Mouse (Mus musculus): ENCODE measurements around the gene Zfp382. TPM values are rescaled to one million over a fixed set of nuclear protein-coding genes. Genes with fewer than 3 reads are reported as not detected.
A peak's percentile ranks its signal among the peaks of the same experiment; 100 is the strongest.
"Not testable (repeated sequence)": the region's sequence is repeated elsewhere in the genome, so short reads cannot be mapped to it uniquely, and the experiment has no call there.

Gene Zfp382
- polyA plus RNA-seq, 1 experiment from 2014 or later, result 6.4 TPM

DNA sequence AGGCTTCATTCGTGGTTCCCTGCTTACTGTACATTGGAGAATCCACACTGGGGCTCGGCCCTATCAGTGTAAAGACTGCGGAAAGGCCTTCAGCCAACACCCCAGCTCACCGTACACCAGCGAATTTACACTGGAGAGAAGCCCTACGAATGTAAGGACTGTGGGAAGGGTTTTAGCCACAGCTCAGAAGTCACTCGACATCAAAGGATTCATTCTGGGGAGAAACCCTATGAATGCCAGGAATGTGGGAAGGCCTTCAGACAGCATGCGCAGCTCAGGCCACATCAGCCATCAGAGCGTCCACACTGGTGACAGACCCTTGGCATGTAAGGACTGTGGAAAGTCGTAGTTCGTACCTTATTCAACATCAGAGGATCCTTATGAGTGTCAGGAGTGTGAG lies 56.5 kb downstream of the Zfp382 start:
- Histone ChIP-seq H3K4me1 (ENCODE audit: control insufficient read depth in 2 of 2, insufficient read depth in 2 of 2, low read length in 2 of 2) (no peaks in the 10 kb centered on the region), H3K4me3 (ENCODE audit: control insufficient read depth in 1 of 2, insufficient read depth in 1 of 2, low read depth in 1 of 2, low read length in 2 of 2) (no peak overlapping the region), H3K9ac (ENCODE audit: low read length) (no peak overlapping the region), H3K36me3 (ENCODE audit: control insufficient read depth, insufficient read depth, low read length) (peaks cover 33% of the 10 kb centered on the region), H3K27me3 (ENCODE audit: control insufficient read depth, insufficient read depth, low read length) (no peaks in the 10 kb centered on the region), H3K27ac (replicated peaks in 1 of 2; ENCODE audit: control insufficient read depth in 1 of 2, insufficient read depth in 1 of 2, low read depth in 2 of 2, low read length in 2 of 2) (no peak overlapping the region), H3K9me3 (ENCODE audit: control insufficient read depth, low read length) (no peaks in the 10 kb centered on the region), H3K4me2 (ENCODE audit: low read length) (no peak overlapping the region)
- 49% methylated on average over 11 of the region's 11 CpGs for WGBS
- ATAC-seq (ENCODE audit: insufficient number of reproducible peaks, insufficient read depth, low FRiP score, low read depth), result no peak

DNA sequence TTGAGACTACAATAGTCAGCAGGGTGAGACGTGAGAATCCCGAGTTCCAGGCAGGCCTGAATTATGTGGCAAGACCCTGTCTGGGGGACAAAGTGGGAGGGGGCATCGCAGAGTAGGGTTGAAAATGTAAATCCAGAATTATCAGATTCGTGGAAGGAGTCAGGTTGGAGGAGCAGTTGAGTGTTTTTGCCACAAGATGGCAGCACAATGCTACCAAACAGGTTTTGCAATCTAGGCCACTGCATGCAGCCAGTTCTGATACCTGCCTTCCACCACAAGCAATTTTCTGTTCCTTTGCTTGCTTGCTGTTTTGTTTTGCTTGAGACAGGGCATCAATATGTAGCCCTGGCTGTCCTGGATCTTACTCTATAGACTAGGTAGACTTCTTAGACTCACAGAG lies 59.6 kb downstream of the Zfp382 start:
- Histone ChIP-seq H3K9me3 (ENCODE audit: control insufficient read depth, low read length) (no peaks in the 10 kb centered on the region), H3K27me3 (ENCODE audit: control insufficient read depth, insufficient read depth, low read length) (no peaks in the 10 kb centered on the region), H3K4me1 (ENCODE audit: control insufficient read depth in 2 of 2, insufficient read depth in 2 of 2, low read length in 2 of 2) (peaks cover 4 to 9% of the 10 kb centered on the region in 2 experiments), H3K36me3 (ENCODE audit: control insufficient read depth, insufficient read depth, low read length) (peaks cover 38% of the 10 kb centered on the region), H3K9ac (ENCODE audit: low read length) (no peak overlapping the region), H3K4me3 (ENCODE audit: control insufficient read depth in 1 of 2, insufficient read depth in 1 of 2, low read depth in 1 of 2, low read length in 2 of 2) (no peak overlapping the region), H3K27ac (replicated peaks in 1 of 2; ENCODE audit: control insufficient read depth in 1 of 2, insufficient read depth in 1 of 2, low read depth in 2 of 2, low read length in 2 of 2) (no peak overlapping the region), H3K4me2 (ENCODE audit: low read length) (no peak overlapping the region)
- WGBS, result 5% methylated on average over 4 of the region's 4 CpGs
- ATAC-seq (ENCODE audit: insufficient number of reproducible peaks, insufficient read depth, low FRiP score, low read depth), result no peak

DNA sequence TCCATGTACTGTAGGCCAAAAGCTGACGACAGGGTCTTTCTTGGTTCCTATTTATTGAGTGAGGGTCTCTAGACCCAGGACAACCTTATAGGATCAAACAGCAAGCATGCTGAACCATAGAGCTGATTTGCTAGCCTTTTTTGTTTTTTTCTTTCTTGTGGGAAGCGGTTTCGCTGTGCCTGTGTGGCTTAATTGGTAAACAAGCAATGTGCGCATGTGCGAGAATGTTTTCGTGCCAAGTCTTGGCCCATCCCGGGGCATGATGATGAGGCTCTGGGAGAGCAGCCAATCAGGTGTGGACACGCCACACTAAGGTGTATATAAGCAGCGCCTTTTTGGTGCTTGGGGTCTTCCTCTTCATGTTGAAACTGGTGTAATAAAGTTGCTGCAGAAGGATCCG lies 60.2 kb downstream of the Zfp382 start:
- peaks cover 38% of the 10 kb centered on the region for H3K36me3 ChIP-seq (ENCODE audit: control insufficient read depth, insufficient read depth, low read length)
- H3K4me2 ChIP-seq (ENCODE audit: low read length); ATAC-seq (ENCODE audit: insufficient number of reproducible peaks, insufficient read depth, low FRiP score, low read depth); H3K4me1 ChIP-seq (ENCODE audit: control insufficient read depth in 2 of 2, insufficient read depth in 2 of 2, low read length in 2 of 2); H3K9ac ChIP-seq (ENCODE audit: low read length); H3K27me3 ChIP-seq (ENCODE audit: control insufficient read depth, insufficient read depth, low read length); H3K4me3 ChIP-seq (ENCODE audit: control insufficient read depth in 1 of 2, insufficient read depth in 1 of 2, low read depth in 1 of 2, low read length in 2 of 2); H3K27ac ChIP-seq (replicated peaks in 1 of 2; ENCODE audit: control insufficient read depth in 1 of 2, insufficient read depth in 1 of 2, low read depth in 2 of 2, low read length in 2 of 2); H3K9me3 ChIP-seq (ENCODE audit: control insufficient read depth, low read length): not testable (repeated sequence)
- WGBS, result 88% methylated on average over 10 of the region's 10 CpGs

DNA sequence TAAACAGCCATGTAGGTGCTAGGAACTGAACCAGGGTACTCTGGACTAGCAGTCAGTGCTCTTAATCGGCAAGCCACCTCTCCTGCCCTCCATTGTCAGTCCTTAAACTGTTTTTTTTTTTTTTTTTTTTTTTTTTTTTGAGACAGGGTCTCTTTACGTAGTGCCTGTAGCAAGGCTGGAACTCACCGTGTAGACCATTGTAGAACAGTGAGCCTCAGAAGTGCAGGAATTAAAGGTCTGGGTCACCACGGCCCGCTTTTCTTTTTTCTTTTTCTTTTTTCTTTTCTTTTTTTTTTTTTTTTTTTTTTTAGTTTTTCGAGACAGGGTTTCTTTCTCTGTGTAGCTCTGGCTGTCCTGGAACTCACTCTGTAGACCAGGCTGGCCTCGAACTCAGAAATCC lies 61.4 kb downstream of the Zfp382 start:
- not testable (repeated sequence) for H3K9ac ChIP-seq (ENCODE audit: low read length); H3K4me3 ChIP-seq (ENCODE audit: control insufficient read depth in 1 of 2, insufficient read depth in 1 of 2, low read depth in 1 of 2, low read length in 2 of 2); H3K27me3 ChIP-seq (ENCODE audit: control insufficient read depth, insufficient read depth, low read length); H3K4me1 ChIP-seq (ENCODE audit: control insufficient read depth in 2 of 2, insufficient read depth in 2 of 2, low read length in 2 of 2); H3K9me3 ChIP-seq (ENCODE audit: control insufficient read depth, low read length); H3K27ac ChIP-seq (replicated peaks in 1 of 2; ENCODE audit: control insufficient read depth in 1 of 2, insufficient read depth in 1 of 2, low read depth in 2 of 2, low read length in 2 of 2); ATAC-seq (ENCODE audit: insufficient number of reproducible peaks, insufficient read depth, low FRiP score, low read depth)
- peaks cover 40% of the 10 kb centered on the region for H3K36me3 ChIP-seq (ENCODE audit: control insufficient read depth, insufficient read depth, low read length)
- WGBS, result 67% methylated on average over 6 of the region's 7 CpGs
- H3K4me2 ChIP-seq (ENCODE audit: low read length), result peak overlapping the region; percentile 63; the same call in 1 of the 2 replicates

DNA sequence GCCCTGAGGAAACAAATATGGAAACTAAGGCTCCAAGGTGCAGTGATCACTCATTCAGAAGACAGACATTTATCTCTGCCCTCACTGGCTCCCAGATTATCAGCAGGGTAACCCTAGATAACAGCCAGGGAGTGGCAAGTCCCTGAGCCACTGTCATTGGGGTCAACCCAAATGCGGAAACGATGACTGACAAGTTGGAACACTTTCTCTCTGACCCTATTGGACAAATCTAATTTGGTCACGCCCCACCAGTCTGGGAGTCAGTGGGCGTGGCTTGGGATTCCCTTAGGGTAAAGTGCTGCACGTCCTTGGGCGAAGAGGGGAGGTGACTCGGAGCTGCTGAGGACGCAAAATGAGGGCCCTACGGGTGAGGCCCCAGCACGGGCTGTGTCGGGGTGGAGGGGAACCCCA lies 62.1 kb downstream of the Zfp382 start, which contains the start of gene Cox7a1:
Gene Cox7a1, plus strand, starts transcription at position 266 of the 411 bp plus-strand sequence.
- Histone ChIP-seq H3K9me3 (ENCODE audit: control insufficient read depth, low read length) (no peaks in the 10 kb centered on the region), H3K4me2 (ENCODE audit: low read length) (peak within 1 kb of the TSS; percentile 63), H3K4me1 (ENCODE audit: control insufficient read depth in 2 of 2, insufficient read depth in 2 of 2, low read length in 2 of 2) (peaks cover 4 to 9% of the 10 kb centered on the region in 2 experiments), H3K27ac (replicated peaks in 1 of 2; ENCODE audit: control insufficient read depth in 1 of 2, insufficient read depth in 1 of 2, low read depth in 2 of 2, low read length in 2 of 2) (peak within 1 kb of the TSS; percentile 58 to 61; a peak in 3 of 4 replicates), H3K27me3 (ENCODE audit: control insufficient read depth, insufficient read depth, low read length) (no peaks in the 10 kb centered on the region), H3K36me3 (ENCODE audit: control insufficient read depth, insufficient read depth, low read length) (peaks cover 40% of the 10 kb centered on the region), H3K9ac (ENCODE audit: low read length) (peak within 1 kb of the TSS; percentile 74), H3K4me3 (ENCODE audit: control insufficient read depth in 1 of 2, insufficient read depth in 1 of 2, low read depth in 1 of 2, low read length in 2 of 2) (peak within 1 kb of the TSS; percentile 44 to 62)
- ATAC-seq (ENCODE audit: insufficient number of reproducible peaks, insufficient read depth, low FRiP score, low read depth), result peak; percentile 79
- 1% methylated on average over 11 of the region's 11 CpGs for WGBS

Small RNA genes lying within 50 kb of the gene (microRNA-seq; reads per million reads assigned to microRNA genes)
- gene Gm23368, result not detected

Other genes with a start within 250 kb of the Zfp382 start
- gene Zfp27, start 215.4 kb upstream of the Zfp382 start, polyA plus RNA-seq (2014; fragmentation: Nextera tagmentation; extraction: Ambion mirVana), result 8.7 and 9.2 TPM in 2 replicates
- gene Zfp383, start 213.7 kb upstream of the Zfp382 start, polyA plus RNA-seq (2014; fragmentation: Nextera tagmentation; extraction: Ambion mirVana), result 4.1 and 4.2 TPM in 2 replicates
- 8.0 and 8.6 TPM in 2 replicates for gene Zfp74, start 167.9 kb upstream of the Zfp382 start, polyA plus RNA-seq (2014; fragmentation: Nextera tagmentation; extraction: Ambion mirVana)
- gene Zfp568, start 138.0 kb upstream of the Zfp382 start, polyA plus RNA-seq (2014; fragmentation: Nextera tagmentation; extraction: Ambion mirVana), result 23.7 and 27.4 TPM in 2 replicates
- 4.0 and 4.8 TPM in 2 replicates for gene Zfp14, start 70.6 kb upstream of the Zfp382 start, polyA plus RNA-seq (2014; fragmentation: Nextera tagmentation; extraction: Ambion mirVana)
- 4.2 and 4.8 TPM in 2 replicates for gene Zfp82, start 49.0 kb upstream of the Zfp382 start, polyA plus RNA-seq (2014; fragmentation: Nextera tagmentation; extraction: Ambion mirVana)
- gene Gm26920, start 31.5 kb upstream of the Zfp382 start, polyA plus RNA-seq (2014; fragmentation: Nextera tagmentation; extraction: Ambion mirVana), result 0.70 TPM in 1 of 2 replicates, not detected in the other
- 5.2 and 6.4 TPM in 2 replicates for gene Zfp566, start 31.4 kb upstream of the Zfp382 start, polyA plus RNA-seq (2014; fragmentation: Nextera tagmentation; extraction: Ambion mirVana)
- 85.2 and 91.3 TPM in 2 replicates for gene Zfp260, start 27.2 kb upstream of the Zfp382 start, polyA plus RNA-seq (2014; fragmentation: Nextera tagmentation; extraction: Ambion mirVana)
- gene Zfp146, start 47.8 kb downstream of the Zfp382 start, polyA plus RNA-seq (2014; fragmentation: Nextera tagmentation; extraction: Ambion mirVana), result 7.2 and 9.0 TPM in 2 replicates
- 544 and 589 TPM in 2 replicates for gene Cox7a1, start 62.2 kb downstream of the Zfp382 start, polyA plus RNA-seq (2014; fragmentation: Nextera tagmentation; extraction: Ambion mirVana)
- gene Capns1, start 76.9 kb downstream of the Zfp382 start, polyA plus RNA-seq (2014; fragmentation: Nextera tagmentation; extraction: Ambion mirVana), result 63.0 and 73.7 TPM in 2 replicates
- 126 and 145 TPM in 2 replicates for gene Polr2i, start 110.0 kb downstream of the Zfp382 start, polyA plus RNA-seq (2014; fragmentation: Nextera tagmentation; extraction: Ambion mirVana)
- 137 and 144 TPM in 2 replicates for gene Tbcb, start 110.3 kb downstream of the Zfp382 start, polyA plus RNA-seq (2014; fragmentation: Nextera tagmentation; extraction: Ambion mirVana)
- gene Ovol3, start 113.8 kb downstream of the Zfp382 start, polyA plus RNA-seq (2014; fragmentation: Nextera tagmentation; extraction: Ambion mirVana), result not detected in 2 replicates
- 0.35 and 0.72 TPM in 2 replicates for gene Thap8, start 158.2 kb downstream of the Zfp382 start, polyA plus RNA-seq (2014; fragmentation: Nextera tagmentation; extraction: Ambion mirVana)
- gene Wdr62, start 158.5 kb downstream of the Zfp382 start, polyA plus RNA-seq (2014; fragmentation: Nextera tagmentation; extraction: Ambion mirVana), result 8.7 and 9.4 TPM in 2 replicates
- 10.1 and 12.8 TPM in 2 replicates for gene Clip3, start 169.8 kb downstream of the Zfp382 start, polyA plus RNA-seq (2014; fragmentation: Nextera tagmentation; extraction: Ambion mirVana)
- 68.9 and 70.6 TPM in 2 replicates for gene Alkbh6, start 186.8 kb downstream of the Zfp382 start, polyA plus RNA-seq (2014; fragmentation: Nextera tagmentation; extraction: Ambion mirVana)
- gene Syne4, start 192.9 kb downstream of the Zfp382 start, polyA plus RNA-seq (2014; fragmentation: Nextera tagmentation; extraction: Ambion mirVana), result 8.1 and 13.0 TPM in 2 replicates
- not detected in 2 replicates for gene E130208F15Rik, start 199.8 kb downstream of the Zfp382 start, polyA plus RNA-seq (2014; fragmentation: Nextera tagmentation; extraction: Ambion mirVana)
- 17.9 and 18.7 TPM in 2 replicates for gene Sdhaf1, start 202.0 kb downstream of the Zfp382 start, polyA plus RNA-seq (2014; fragmentation: Nextera tagmentation; extraction: Ambion mirVana)
- 0.86 and 1.3 TPM in 2 replicates for gene Lrfn3, start 240.8 kb downstream of the Zfp382 start, polyA plus RNA-seq (2014; fragmentation: Nextera tagmentation; extraction: Ambion mirVana)